Mouse (Mus musculus) lung, postnatal 0 days (tissue): ENCODE results near the gene Washc4.

ENCODE experiments used
- CTCF ChIP-seq: IDR thresholded peaks from 2 replicates; pipeline ENCODE4 v1.5.1; 2016; ENCODE audit warnings: antibody characterized with exemption, mild to moderate bottlenecking
- EP300 ChIP-seq: IDR thresholded peaks from 2 replicates; pipeline ENCODE4 v1.6.1; 2016; ENCODE audit warnings: antibody characterized with exemption, mild to moderate bottlenecking, control low read depth

DNA sequence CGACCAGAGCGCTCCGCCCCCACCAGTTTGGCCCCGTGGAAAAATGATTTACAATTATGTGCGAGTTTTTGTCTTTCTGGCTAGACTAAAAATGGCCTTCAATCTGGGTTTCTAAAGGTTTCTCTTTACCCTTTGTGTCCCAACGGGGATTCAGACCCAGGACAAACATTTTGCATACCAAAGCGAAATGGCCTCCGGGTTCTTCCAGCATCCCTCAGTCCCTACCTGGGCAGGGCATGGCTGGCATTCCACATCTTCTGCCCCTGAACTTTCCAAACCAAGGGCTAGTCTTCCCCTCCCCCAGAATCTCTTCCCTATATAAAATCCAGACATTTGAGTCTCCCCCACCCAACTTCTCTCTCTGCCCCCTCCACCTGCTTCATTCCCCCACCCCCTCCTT, 29.8 kb upstream of the Washc4 start:
- TF ChIP-seq CTCF, result no peak
- TF ChIP-seq EP300, result no peak
